Mouse (Mus musculus): ENCODE measurements around the gene Plppr3. TPM values are rescaled to one million over a fixed set of nuclear protein-coding genes. Genes with fewer than 3 reads are reported as not detected.

The Plppr3 gene
- total RNA-seq, 2 experiments from 2014 or later = 28.4 to 28.7 TPM

DNA sequence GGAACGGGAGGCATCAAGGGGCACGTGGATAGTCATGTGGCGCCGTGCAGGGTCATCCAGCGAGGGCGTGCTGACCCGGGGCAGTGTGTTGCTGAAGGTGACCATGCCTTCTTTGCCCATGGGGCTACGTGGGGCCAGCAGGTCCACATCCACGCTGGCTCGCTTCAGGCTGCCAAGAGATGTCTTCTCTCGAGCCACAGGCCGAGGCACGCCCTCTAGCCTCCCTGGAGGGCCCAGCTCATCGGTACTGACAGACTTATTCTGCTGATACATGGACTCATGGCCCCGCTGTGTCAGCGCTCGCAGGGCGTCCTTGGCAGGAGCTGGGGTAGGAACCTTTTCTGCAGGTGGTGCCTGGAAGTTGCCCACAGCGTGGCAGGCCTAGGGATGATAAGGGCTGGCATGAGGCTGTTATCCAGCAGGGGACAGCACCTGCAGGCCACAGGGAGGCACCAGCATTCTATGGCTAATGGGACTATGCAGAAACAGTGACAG, 8.6 kb downstream of the Plppr3 start:
- DNase-seq = no peak

GRCm38 (mm10) chr10:79865189-79865601, 9.2 kb downstream of the Plppr3 start:
- DNase-seq = no peak

GRCm38 (mm10) chr10:79864351-79865188, 9.9 kb downstream of the Plppr3 start:
- DNase-seq = no peak

DNA sequence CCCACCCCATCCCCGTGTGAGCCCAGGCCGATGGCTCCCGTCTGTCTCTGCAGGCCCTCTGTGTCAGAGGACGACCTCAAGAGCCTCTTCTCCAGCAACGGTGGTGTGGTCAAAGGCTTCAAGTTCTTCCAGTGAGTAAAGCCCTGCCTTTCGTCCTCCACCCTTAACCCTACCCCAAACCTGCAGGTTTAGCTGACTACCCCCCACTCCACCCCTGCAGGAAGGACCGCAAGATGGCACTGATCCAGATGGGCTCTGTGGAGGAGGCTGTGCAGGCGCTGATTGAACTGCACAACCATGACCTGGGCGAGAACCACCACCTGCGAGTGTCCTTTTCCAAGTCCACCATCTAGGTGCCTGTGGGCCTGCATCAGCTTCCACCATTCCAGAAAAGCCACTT, 11.5 kb downstream of the Plppr3 start:
- no peak for DNase-seq

DNA sequence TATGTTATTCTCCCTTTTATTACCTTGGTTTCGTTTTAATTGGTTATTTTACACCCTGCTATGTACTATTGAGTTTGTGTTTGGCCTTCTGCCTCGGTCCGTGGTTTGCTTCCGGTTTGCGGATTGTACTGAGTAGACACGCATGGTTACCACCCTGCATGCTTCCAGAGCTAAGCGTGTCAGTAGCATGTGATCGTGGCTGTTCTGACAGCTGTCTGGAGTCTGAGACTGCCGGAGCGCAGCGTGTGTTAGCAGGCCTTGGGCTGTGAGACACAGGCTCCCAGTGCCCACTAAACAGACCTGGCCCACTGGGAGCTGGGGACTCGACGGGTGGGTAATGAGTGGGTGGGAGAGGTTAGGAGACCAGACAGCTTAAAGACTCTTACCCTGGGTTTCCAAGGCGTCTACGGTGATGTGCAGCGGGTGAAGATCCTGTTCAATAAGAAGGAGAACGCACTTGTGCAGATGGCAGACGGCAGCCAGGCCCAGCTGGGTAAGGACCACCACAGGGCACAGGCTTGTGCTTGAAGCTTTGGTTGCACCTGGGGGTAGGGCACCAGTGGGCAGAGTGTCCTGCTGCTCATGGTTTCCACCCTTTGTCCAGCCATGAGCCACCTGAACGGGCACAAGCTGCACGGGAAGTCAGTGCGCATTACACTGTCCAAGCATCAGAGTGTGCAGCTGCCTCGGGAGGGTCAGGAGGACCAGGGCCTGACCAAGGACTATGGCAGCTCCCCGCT, 12.2 kb downstream of the Plppr3 start:
- DNase-seq = no peak

DNA sequence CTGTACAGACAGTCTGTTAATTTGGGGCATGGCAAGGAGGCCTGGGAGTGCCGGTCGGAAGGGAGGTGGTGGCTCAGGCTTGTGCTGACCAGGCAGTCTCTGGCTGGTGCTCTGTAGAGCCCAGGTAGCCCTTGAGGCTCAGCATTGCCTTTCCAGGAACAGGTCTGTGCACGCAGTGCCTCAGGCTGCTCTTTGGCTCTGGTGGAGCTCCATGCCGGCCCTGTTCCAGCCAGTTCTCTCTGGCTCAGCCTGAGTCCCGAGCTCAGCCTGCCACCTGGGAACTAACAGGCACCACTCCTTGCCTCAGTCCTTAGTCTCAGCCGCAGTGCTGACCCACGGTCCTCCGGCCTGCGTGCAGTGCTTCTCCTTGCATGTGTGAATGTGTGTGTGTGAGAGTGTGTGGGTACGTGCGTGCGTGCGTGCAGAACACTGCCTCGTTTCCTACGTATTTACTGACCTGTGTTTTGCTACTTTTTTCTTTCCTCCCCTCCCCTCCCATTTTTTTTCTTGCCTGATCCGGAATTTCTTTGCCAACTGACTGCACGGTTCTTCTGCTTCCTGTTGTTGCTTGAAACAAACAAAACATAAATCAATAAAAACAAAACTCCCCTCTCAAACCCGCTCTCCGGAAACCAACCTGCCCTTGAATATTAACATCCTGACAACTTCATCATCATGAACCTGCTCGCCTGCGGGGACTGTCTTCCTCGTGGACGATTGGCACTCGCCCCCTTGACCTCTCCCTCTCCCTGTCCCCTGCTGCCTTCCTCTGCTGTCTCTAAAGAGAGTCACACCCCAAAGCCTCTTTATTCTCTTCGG, 13.0 kb downstream of the Plppr3 start:
- no peak for DNase-seq

DNA sequence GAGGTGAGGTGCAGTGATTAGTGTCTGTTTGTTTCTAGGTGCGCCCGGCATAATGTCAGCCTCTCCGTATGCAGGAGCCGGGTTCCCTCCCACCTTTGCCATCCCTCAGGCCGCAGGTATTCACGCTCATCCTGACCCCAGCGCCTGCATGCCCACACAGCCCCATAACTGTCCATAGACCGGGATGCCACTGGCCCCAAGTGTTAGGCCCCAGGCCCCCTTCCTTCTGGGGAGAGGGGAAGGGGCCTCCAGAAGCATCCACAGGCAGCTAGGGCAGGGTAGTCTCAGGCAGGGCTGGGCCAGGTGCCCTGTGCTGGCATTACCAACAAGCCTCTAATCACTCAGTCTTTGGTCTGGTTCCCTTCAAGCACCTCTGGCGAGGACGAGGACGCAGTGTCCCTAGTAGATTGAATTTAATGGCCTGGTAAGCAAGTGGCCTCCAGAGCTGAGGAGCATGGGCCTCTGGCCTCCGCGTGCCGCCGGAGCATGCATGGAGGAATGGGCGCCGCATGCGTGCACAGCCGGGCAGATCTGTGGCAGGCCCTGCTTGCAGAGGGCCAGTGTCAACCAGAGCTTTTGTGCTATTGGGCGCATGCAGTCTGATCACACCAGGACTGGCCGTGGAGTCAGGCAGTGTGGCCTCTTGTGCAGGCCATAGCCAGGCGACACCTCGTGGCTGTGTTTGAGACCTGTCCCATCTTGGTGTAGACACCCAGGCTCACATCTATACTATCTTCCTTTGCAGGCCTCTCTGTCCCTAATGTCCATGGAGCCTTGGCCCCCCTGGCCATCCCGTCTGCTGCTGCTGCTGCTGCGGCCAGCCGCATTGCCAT, 14.1 kb downstream of the Plppr3 start:
- DNase-seq = no peak

DNA sequence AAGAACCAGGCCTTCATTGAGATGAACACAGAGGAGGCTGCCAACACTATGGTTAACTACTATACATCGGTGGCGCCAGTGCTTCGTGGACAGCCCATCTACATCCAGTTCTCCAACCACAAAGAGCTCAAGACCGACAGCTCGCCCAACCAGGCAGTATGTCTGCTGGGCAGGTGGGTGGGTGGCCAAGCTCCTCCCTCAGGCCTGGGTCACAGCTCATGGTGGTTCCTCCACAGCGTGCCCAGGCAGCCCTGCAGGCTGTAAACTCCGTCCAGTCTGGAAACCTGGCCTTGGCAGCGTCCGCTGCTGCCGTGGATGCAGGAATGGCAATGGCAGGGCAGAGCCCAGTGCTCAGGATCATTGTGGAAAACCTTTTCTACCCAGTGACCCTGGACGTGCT, 15.3 kb downstream of the Plppr3 start:
- DNase-seq = no peak

- DNase-seq = peak; percentile 67 to 78
Observed at GRCm38 (mm10) chr10:79858416-79859074, 15.9 kb downstream of the Plppr3 start.

GRCm38 (mm10) chr10:79857894-79858293, 16.5 kb downstream of the Plppr3 start:
- no peak for DNase-seq

- DNase-seq = no peak
Observed at GRCm38 (mm10) chr10:79857452-79857811, 17.0 kb downstream of the Plppr3 start.

DNA sequence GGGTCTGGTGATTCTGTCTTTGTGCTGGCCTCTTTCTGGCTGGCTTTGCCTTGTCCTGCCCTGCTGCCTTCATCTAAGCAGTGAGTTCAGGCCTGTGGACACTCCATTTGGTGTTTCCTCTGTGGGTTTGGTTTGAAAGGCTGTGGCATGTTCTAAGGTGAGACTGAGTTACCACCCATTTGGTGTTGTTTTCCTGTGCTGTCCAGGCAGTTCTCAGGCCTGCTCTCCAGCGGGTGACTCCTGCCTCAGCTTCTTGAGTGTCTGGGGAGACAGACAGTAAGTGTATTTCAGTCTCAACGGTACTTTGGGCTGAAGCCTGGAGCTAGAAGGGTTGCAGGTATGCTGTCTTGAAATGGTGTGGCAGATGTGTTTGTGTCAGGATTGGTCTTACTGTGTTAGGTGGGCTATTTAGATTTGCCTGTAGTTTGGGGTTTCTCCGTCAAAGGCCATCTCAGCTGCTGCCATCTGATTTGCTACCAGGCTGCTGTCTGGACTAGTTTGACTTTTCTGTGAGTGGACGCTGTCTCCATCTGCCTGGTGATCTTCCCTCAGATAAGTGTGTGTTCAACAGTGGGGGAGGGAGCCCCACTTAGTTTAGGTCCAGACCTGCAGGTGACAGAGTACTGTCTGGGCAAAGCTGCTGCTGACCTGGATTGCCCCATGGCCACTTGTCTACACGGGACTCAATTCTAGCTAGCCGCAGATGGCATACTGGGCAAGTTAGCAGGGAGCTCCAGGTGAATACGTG, 17.6 kb downstream of the Plppr3 start:
- DNase-seq = no peak

DNA sequence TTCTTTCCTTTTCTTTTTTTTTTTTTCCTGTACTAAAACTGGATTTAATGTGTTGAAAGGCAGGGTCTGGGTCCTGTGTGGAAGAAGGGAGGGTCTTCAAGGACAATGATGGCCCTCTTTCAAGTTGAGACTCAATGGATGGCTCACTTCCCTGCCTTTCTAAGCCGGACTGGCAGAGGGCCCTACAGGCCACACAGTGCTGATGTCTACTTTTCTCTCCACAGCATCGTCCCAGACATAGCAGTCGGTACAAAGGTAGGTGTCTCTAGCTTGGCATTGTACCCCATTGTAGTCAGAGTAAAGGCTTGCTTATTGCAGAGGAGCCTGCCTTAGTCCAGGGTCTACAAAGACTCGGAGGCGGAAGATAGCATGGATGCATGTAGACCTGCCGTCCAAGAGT, 18.2 kb downstream of the Plppr3 start:
- DNase-seq = no peak

GRCm38 (mm10) chr10:79855558-79856184, 18.8 kb downstream of the Plppr3 start:
- no peak for DNase-seq

DNA sequence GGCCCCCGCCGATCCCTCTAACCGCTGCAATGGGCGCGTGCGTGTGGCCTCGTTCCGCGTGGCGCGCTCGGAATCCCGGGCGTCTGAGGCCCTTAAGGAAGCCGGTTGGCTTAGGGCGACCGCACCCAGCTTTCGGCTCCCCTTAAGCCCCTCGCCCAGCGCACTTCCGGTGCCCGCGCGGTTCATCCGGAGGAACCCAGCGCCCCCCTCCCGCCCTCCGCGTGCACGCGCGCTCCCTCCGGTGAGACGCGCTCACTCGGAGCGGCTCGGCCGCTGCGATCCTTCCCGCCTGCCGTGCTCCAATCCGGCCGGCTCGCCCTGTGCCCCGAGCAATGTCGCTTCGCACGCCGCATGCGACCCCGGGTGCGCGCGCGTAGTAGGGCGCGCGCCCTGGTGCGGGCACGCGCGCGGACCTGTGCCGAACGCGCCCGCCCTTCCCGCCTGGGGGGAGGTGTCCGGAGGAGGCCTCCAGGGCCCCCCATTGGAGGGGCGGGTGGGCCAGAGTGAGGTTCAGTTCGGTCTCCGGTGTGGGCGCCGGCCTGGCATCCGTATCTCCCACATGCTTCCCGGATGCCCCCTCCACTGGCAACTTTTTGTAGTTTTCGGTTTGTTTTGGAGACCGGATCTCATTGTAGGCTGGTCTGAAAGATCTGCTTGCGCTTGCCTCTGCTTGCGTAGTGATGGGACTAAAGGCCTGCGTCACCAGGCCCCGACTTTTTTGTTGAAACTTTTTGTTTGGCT, 19.5 kb downstream of the Plppr3 start:
- peak in 1 of 2 experiments; percentile 59 for DNase-seq

- peak; percentile 98 to 99 for DNase-seq
Observed at GRCm38 (mm10) chr10:79853860-79854795, 20.3 kb downstream of the Plppr3 start, which contains the start of gene Ptbp1. Gene Ptbp1, plus strand, starts transcription at chr10:79854427.

- DNase-seq = peak; percentile 80 to 86
Observed at GRCm38 (mm10) chr10:79853392-79853791, 21.0 kb downstream of the Plppr3 start.

GRCm38 (mm10) chr10:79852827-79853226, 21.6 kb downstream of the Plppr3 start:
- no peak for DNase-seq

All from layer of hippocampus, postnatal 36 days (tissue).